Mouse (Mus musculus): ENCODE measurements at regions not wholly inside any gene's neighbourhood (a gene's known extent, or its start where the extent isn't known, plus 50 kb on each side); places are given as distances from the start of the nearest gene placed in this dataset.

DNA sequence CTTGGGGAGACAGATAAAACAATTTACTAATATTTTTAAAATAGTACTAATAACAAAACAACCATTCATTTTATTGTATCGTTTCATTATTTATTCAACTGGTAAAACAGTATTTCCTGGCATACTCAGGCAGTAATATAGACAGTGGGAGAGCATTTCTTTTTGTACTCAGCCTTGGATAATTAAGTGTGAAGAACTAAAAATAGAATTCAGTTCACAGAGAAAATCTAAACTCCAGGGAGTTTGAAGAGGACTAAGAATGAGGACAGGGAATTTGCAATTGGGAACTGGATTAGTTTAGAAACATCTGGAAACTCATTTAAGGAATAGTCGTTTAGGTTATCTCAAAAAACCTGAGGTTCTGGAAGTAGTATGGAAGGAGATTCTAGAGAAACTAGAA lies 525.4 kb upstream of the Gje1 start:
- TF ChIP-seq GATA1 (IDR thresholded peaks at IDR 0.05; ENCODE audit: borderline replicate concordance, low read length) (no peak), FLI1 (IDR thresholded peaks at IDR 0.05; ENCODE audit: low read length) (no peak)
